Mouse (Mus musculus) erythroid progenitor cell, adult 5-6 weeks (primary cell): ENCODE data around the gene Tm7sf2. TPM values are rescaled to one million over a fixed set of nuclear protein-coding genes. Genes with fewer than 3 reads are reported as not detected.

Source experiments
- ATAC-seq: replicated peaks from 2 replicates; pipeline ENCODE4 v1.8.0; 2016; ENCODE audit warnings: moderate number of reproducible peaks, mild to moderate bottlenecking, moderate TSS enrichment, inconsistent platforms; ENCODE audit not compliant: poor library complexity, low FRiP score, severe bottlenecking
- total RNA-seq, 2 experiments: library from RNA; stranded (forward) in 1 of 2; stranded (reverse) in 1 of 2; fragments of 150-400 nt in 1 of 2; fragments of 186-747, 209-891 nt in 1 of 2; gene quantifications; 2 replicates each; pipeline versions ENCODE4 v1.2.3 to v1.2.4; 2015 to 2017; ENCODE audit warnings: low replicate concordance in 2 of 2

Tm7sf2 gene
- total RNA-seq, 2 experiments from 2014 or later, result not detected

GRCm38 (mm10) chr19:6070571-6071250, 2.5 kb upstream of the Tm7sf2 start:
- no peak for ATAC-seq

GRCm38 (mm10) chr19:6069851-6070250, 1.7 kb upstream of the Tm7sf2 start:
- ATAC-seq, result no peak

- ATAC-seq, result no peak
Measured at GRCm38 (mm10) chr19:6068951-6069350, 778 bp upstream of the Tm7sf2 start.

GRCm38 (mm10) chr19:6067011-6067723, 1.0 kb downstream of the Tm7sf2 start:
- ATAC-seq, result peak; percentile 84

GRCm38 (mm10) chr19:6066571-6066970, 1.6 kb downstream of the Tm7sf2 start:
- ATAC-seq, result no peak

GRCm38 (mm10) chr19:6063081-6063480, 5.1 kb downstream of the Tm7sf2 start:
- ATAC-seq, result no peak

- ATAC-seq, result no peak
Measured at GRCm38 (mm10) chr19:6062418-6062817, 5.8 kb downstream of the Tm7sf2 start.

- 0 out of 2 replicates have a peak, but pooled peaks have one; percentile 4 for ATAC-seq
Measured at GRCm38 (mm10) chr19:6061641-6062302, 6.4 kb downstream of the Tm7sf2 start.

- ATAC-seq, result peak; percentile 85
Measured at GRCm38 (mm10) chr19:6061021-6061533, 7.1 kb downstream of the Tm7sf2 start, which contains the start of gene Znhit2. Znhit2 (plus strand) TSS chr19:6061192.

GRCm38 (mm10) chr19:6058966-6059365, 9.2 kb downstream of the Tm7sf2 start:
- ATAC-seq, result no peak

- no peak for ATAC-seq
Measured at GRCm38 (mm10) chr19:6058513-6058912, 9.7 kb downstream of the Tm7sf2 start.

GRCm38 (mm10) chr19:6057313-6058096, 10.7 kb downstream of the Tm7sf2 start, which contains the start of the genes Mrpl49 and Fau:
Mrpl49 (minus strand) TSS chr19:6057785.
Fau (plus strand) TSS chr19:6057844.
- peak; percentile 81 for ATAC-seq

GRCm38 (mm10) chr19:6056696-6057095, 11.5 kb downstream of the Tm7sf2 start:
- ATAC-seq, result no peak

GRCm38 (mm10) chr19:6054296-6054695, 13.9 kb downstream of the Tm7sf2 start:
- ATAC-seq, result no peak

- ATAC-seq, result no peak
Measured at GRCm38 (mm10) chr19:6052516-6052915, 15.7 kb downstream of the Tm7sf2 start.

- ATAC-seq, result no peak
Measured at GRCm38 (mm10) chr19:6048681-6049410, 19.3 kb downstream of the Tm7sf2 start.

- no peak for ATAC-seq
Measured at GRCm38 (mm10) chr19:6047899-6048166, 20.3 kb downstream of the Tm7sf2 start.

GRCm38 (mm10) chr19:6047154-6047898, 20.8 kb downstream of the Tm7sf2 start:
- peak; percentile 15; the same call in 1 of the 2 replicates for ATAC-seq
